Mouse (Mus musculus): ENCODE measurements around the gene Vmn1r5. TPM values are rescaled to one million over a fixed set of nuclear protein-coding genes. Genes with fewer than 3 reads are reported as not detected.
"Not testable (repeated sequence)": the region's sequence is repeated elsewhere in the genome, so short reads cannot be mapped to it uniquely, and the experiment has no call there.

Vmn1r5 gene
- not detected in 2 replicates for polyA plus RNA-seq (2015; fragmentation: Nextera tagmentation; extraction: Ambion mirVana)

GRCm38 (mm10) chr6:56969973-56970372 lies at the start of gene Vmn1r5:
TSS of gene Vmn1r5 (plus strand) at chr6:56970273.
- H3K27me3 ChIP-seq (replicated peaks), result no peaks in the 10 kb centered on the region
- H3K4me1 ChIP-seq, result no peaks in the 10 kb centered on the region
- no peak within 1 kb of the TSS for H3K4me2 ChIP-seq
- no peak for ATAC-seq (ENCODE audit: low FRiP score)
- H3K4me3 ChIP-seq (replicated peaks), result no peak within 1 kb of the TSS
- H3K9me3 ChIP-seq (replicated peaks), result no peaks in the 10 kb centered on the region
- H3K27ac ChIP-seq (replicated peaks), result no peak within 1 kb of the TSS
- H3K9ac ChIP-seq (replicated peaks), result no peak within 1 kb of the TSS
- no peaks in the 10 kb centered on the region for H3K36me3 ChIP-seq

- WGBS, result 0% methylated on average over 25 of the region's 25 CpGs
- peak overlapping the region; percentile 72 for H3K4me3 ChIP-seq (replicated peaks)
Measured at GRCm38 (mm10) chr6:56923331-56923725, 46.7 kb upstream of the Vmn1r5 start.

GRCm38 (mm10) chr6:56923726-56924707 lies 46.1 kb upstream of the Vmn1r5 start, which contains the start of the genes Nt5c3 and Vmn1r4:
TSS of gene Nt5c3 (minus strand) at chr6:56923932.
TSS of gene Vmn1r4 (plus strand) at chr6:56924015.
- ATAC-seq (ENCODE audit: low FRiP score), result peak; percentile 98

More at GRCm38 (mm10) chr6:56923331-56923725, 46.7 kb upstream of the Vmn1r5 start:
- Histone ChIP-seq H3K9me3 (replicated peaks) (no peaks in the 10 kb centered on the region), H3K36me3 (no peaks in the 10 kb centered on the region), H3K9ac (replicated peaks) (peak overlapping the region; percentile 78), H3K4me2 (peak overlapping the region; percentile 70), H3K4me1 (peaks cover 22% of the 10 kb centered on the region), H3K27me3 (replicated peaks) (no peaks in the 10 kb centered on the region), H3K27ac (replicated peaks) (peak overlapping the region; percentile 94)
- ATAC-seq (ENCODE audit: low FRiP score), result no peak

GRCm38 (mm10) chr6:56931648-56932415 lies 38.2 kb upstream of the Vmn1r5 start:
- no peak overlapping the region for H3K27ac ChIP-seq (replicated peaks)
- no peaks in the 10 kb centered on the region for H3K9me3 ChIP-seq (replicated peaks)
- ATAC-seq (ENCODE audit: low FRiP score), result no peak
- H3K9ac ChIP-seq (replicated peaks), result no peak overlapping the region
- H3K27me3 ChIP-seq (replicated peaks), result no peaks in the 10 kb centered on the region
- no peaks in the 10 kb centered on the region for H3K4me1 ChIP-seq
- no peak overlapping the region for H3K4me3 ChIP-seq (replicated peaks)
- H3K4me2 ChIP-seq, result no peak overlapping the region
- no peaks in the 10 kb centered on the region for H3K36me3 ChIP-seq
- 80% methylated on average over 4 of the region's 4 CpGs for WGBS

More at GRCm38 (mm10) chr6:56923726-56924707, 46.1 kb upstream of the Vmn1r5 start, which contains the start of the genes Nt5c3 and Vmn1r4:
- Histone ChIP-seq H3K27me3 (replicated peaks) (no peaks in the 10 kb centered on the region), H3K9me3 (replicated peaks) (no peaks in the 10 kb centered on the region), H3K27ac (replicated peaks) (peak within 1 kb of the TSS; percentile 94), H3K36me3 (no peaks in the 10 kb centered on the region), H3K4me2 (peak within 1 kb of the TSS; percentile 70), H3K9ac (replicated peaks) (peak within 1 kb of the TSS; percentile 78), H3K4me3 (replicated peaks) (peak within 1 kb of the TSS; percentile 72), H3K4me1 (peaks cover 22% of the 10 kb centered on the region)
- WGBS, result 4% methylated on average over 64 of the region's 64 CpGs

- no peak overlapping the region for H3K9ac ChIP-seq (replicated peaks)
- H3K27me3 ChIP-seq (replicated peaks), result no peaks in the 10 kb centered on the region
- no peak for ATAC-seq (ENCODE audit: low FRiP score)
- no peaks in the 10 kb centered on the region for H3K36me3 ChIP-seq
- H3K4me2 ChIP-seq, result no peak overlapping the region
- H3K4me1 ChIP-seq, result no peaks in the 10 kb centered on the region
- H3K4me3 ChIP-seq (replicated peaks), result no peak overlapping the region
- no peak overlapping the region for H3K27ac ChIP-seq (replicated peaks)
- 80% methylated on average over 2 of the region's 2 CpGs for WGBS
- H3K9me3 ChIP-seq (replicated peaks), result no peaks in the 10 kb centered on the region
Measured at GRCm38 (mm10) chr6:56932464-56932863, 37.6 kb upstream of the Vmn1r5 start.

GRCm38 (mm10) chr6:56934366-56934765 lies 35.7 kb upstream of the Vmn1r5 start:
- H3K9me3 ChIP-seq (replicated peaks), result no peaks in the 10 kb centered on the region
- WGBS, result 83% methylated on average over 4 of the region's 4 CpGs
- no peak overlapping the region for H3K4me2 ChIP-seq
- H3K27ac ChIP-seq (replicated peaks), result no peak overlapping the region
- no peaks in the 10 kb centered on the region for H3K4me1 ChIP-seq
- H3K4me3 ChIP-seq (replicated peaks), result no peak overlapping the region
- H3K27me3 ChIP-seq (replicated peaks), result no peaks in the 10 kb centered on the region
- H3K36me3 ChIP-seq, result no peaks in the 10 kb centered on the region
- no peak overlapping the region for H3K9ac ChIP-seq (replicated peaks)
- no peak for ATAC-seq (ENCODE audit: low FRiP score)

- no peaks in the 10 kb centered on the region for H3K27me3 ChIP-seq (replicated peaks)
- H3K9ac ChIP-seq (replicated peaks), result no peak overlapping the region
- no peaks in the 10 kb centered on the region for H3K36me3 ChIP-seq
- no peaks in the 10 kb centered on the region for H3K9me3 ChIP-seq (replicated peaks)
- no peak overlapping the region for H3K27ac ChIP-seq (replicated peaks)
- H3K4me2 ChIP-seq, result no peak overlapping the region
- 82% methylated on average over 5 of the region's 5 CpGs for WGBS
- no peaks in the 10 kb centered on the region for H3K4me1 ChIP-seq
- no peak overlapping the region for H3K4me3 ChIP-seq (replicated peaks)
- no peak for ATAC-seq (ENCODE audit: low FRiP score)
Measured at GRCm38 (mm10) chr6:56956436-56956835, 13.6 kb upstream of the Vmn1r5 start.

GRCm38 (mm10) chr6:56996943-56997342 lies 26.9 kb downstream of the Vmn1r5 start, which contains the start of gene Vmn1r6:
TSS of gene Vmn1r6 (plus strand) at chr6:56997243.
- 92% methylated on average over 2 of the region's 2 CpGs for WGBS
- Histone ChIP-seq H3K4me1 (no peaks in the 10 kb centered on the region), H3K4me3 (replicated peaks) (no peak within 1 kb of the TSS), H3K4me2 (no peak within 1 kb of the TSS), H3K27ac (replicated peaks) (no peak within 1 kb of the TSS), H3K27me3 (replicated peaks) (no peaks in the 10 kb centered on the region), H3K9ac (replicated peaks) (no peak within 1 kb of the TSS), H3K9me3 (replicated peaks) (no peaks in the 10 kb centered on the region), H3K36me3 (no peaks in the 10 kb centered on the region)
- no peak for ATAC-seq (ENCODE audit: low FRiP score)

GRCm38 (mm10) chr6:57025224-57025623 lies 55.2 kb downstream of the Vmn1r5 start, which contains the start of gene Vmn1r7:
TSS of gene Vmn1r7 (minus strand) at chr6:57025324.
- not testable (repeated sequence) for H3K36me3 ChIP-seq; H3K4me1 ChIP-seq; H3K27me3 ChIP-seq (replicated peaks); H3K9ac ChIP-seq (replicated peaks); ATAC-seq (ENCODE audit: low FRiP score); H3K9me3 ChIP-seq (replicated peaks); H3K27ac ChIP-seq (replicated peaks); H3K4me3 ChIP-seq (replicated peaks); H3K4me2 ChIP-seq
- 90% methylated on average over 2 of the region's 2 CpGs for WGBS

GRCm38 (mm10) chr6:57031984-57032383 lies 61.9 kb downstream of the Vmn1r5 start, which contains the start of gene Vmn1r8:
TSS of gene Vmn1r8 (plus strand) at chr6:57032284.
- Histone ChIP-seq H3K4me1 (no peaks in the 10 kb centered on the region), H3K4me2 (no peak within 1 kb of the TSS), H3K4me3 (replicated peaks) (no peak within 1 kb of the TSS), H3K9ac (replicated peaks) (no peak within 1 kb of the TSS), H3K27me3 (replicated peaks) (no peaks in the 10 kb centered on the region), H3K9me3 (replicated peaks) (no peaks in the 10 kb centered on the region), H3K27ac (replicated peaks) (no peak within 1 kb of the TSS), H3K36me3 (no peaks in the 10 kb centered on the region)
- no peak for ATAC-seq (ENCODE audit: low FRiP score)

- H3K9ac ChIP-seq (replicated peaks), result no peak overlapping the region
- H3K4me2 ChIP-seq, result no peak overlapping the region
- no peaks in the 10 kb centered on the region for H3K9me3 ChIP-seq (replicated peaks)
- no peak for ATAC-seq (ENCODE audit: low FRiP score)
- no peak overlapping the region for H3K4me3 ChIP-seq (replicated peaks)
- H3K27me3 ChIP-seq (replicated peaks), result no peaks in the 10 kb centered on the region
- no peaks in the 10 kb centered on the region for H3K36me3 ChIP-seq
- WGBS, result 86% methylated on average over 2 of the region's 2 CpGs
- no peak overlapping the region for H3K27ac ChIP-seq (replicated peaks)
- no peaks in the 10 kb centered on the region for H3K4me1 ChIP-seq
Measured at GRCm38 (mm10) chr6:57034674-57035073, 64.6 kb downstream of the Vmn1r5 start.

All from neural tube, embryonic 15.5 days (tissue).